ENCODE assay signal across 28 mouse cellular contexts in the genomic region with DNA sequence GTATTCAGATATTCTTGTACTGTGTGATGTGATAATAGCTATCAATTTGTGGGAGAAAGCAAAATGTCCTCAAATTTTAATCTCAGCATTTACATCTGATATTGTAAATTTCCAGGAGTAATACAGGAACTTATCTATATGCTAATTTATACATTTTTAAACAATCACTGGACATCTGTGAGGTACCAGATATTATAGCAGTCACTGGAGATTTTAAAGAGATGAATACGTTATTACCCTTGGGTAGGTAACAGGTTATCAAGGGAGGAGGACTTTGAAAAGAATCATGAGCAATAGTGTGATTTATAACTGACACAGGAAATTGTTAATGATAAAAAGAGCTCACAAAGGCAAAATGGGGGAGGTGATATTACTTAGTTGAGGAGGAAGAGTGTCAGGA.
"Had no signal": no experiment of that assay in that cellular context is flagged by ENCODE, and none has a peak within 500 bp of the region (broad histone marks: within the 10 kb centered on the region; RNA-seq: fewer than 3 reads in every experiment).

No protein-coding gene starts in this region.

- ATAC-seq: forebrain, embryonic 13.5 days; forebrain, embryonic 14.5 days; forebrain, embryonic 15.5 days; forebrain, embryonic 16.5 days; forebrain, postnatal 0 days had no signal

- H3K9ac ChIP-seq: embryonic facial prominence, embryonic 12.5 days; embryonic facial prominence, embryonic 13.5 days; embryonic facial prominence, embryonic 15.5 days; forebrain, embryonic 12.5 days; forebrain, embryonic 13.5 days; forebrain, embryonic 15.5 days; forebrain, postnatal 0 days had no signal

- H3K4me1 ChIP-seq: embryonic facial prominence, embryonic 10.5 days; embryonic facial prominence, embryonic 12.5 days; embryonic facial prominence, embryonic 13.5 days; embryonic facial prominence, embryonic 15.5 days; forebrain, embryonic 10.5 days; forebrain, embryonic 12.5 days; forebrain, embryonic 13.5 days; forebrain, embryonic 15.5 days had no signal

- H3K27me3 ChIP-seq: embryonic facial prominence, embryonic 12.5 days; embryonic facial prominence, embryonic 13.5 days; embryonic facial prominence, embryonic 15.5 days; forebrain, embryonic 12.5 days; forebrain, embryonic 13.5 days; forebrain, embryonic 15.5 days had no signal

- H3K36me3 ChIP-seq: embryonic facial prominence, embryonic 10.5 days; embryonic facial prominence, embryonic 12.5 days; embryonic facial prominence, embryonic 13.5 days; embryonic facial prominence, embryonic 15.5 days; forebrain, embryonic 10.5 days; forebrain, embryonic 12.5 days; forebrain, embryonic 15.5 days had no signal

- H3K9me3 ChIP-seq: embryonic facial prominence, embryonic 10.5 days; embryonic facial prominence, embryonic 12.5 days; embryonic facial prominence, embryonic 13.5 days; embryonic facial prominence, embryonic 15.5 days; forebrain, embryonic 10.5 days; forebrain, embryonic 12.5 days; forebrain, embryonic 13.5 days; forebrain, embryonic 15.5 days had no signal

- DNase-seq: cerebellum, adult 2 months; cerebellum, adult 8-10 months; cerebellum, adult 9-10 months; cerebellum, adult 9-11 months; cerebellum, postnatal 10 days; cerebellum, postnatal 14 days; cerebellum, postnatal 25 days; cerebellum, postnatal 36 days; embryo, embryonic 11 days; forebrain, postnatal 0 days; gastrocnemius, adult 2 months; gastrocnemius, postnatal 10 days; gastrocnemius, postnatal 14 days; gastrocnemius, postnatal 25 days; gastrocnemius, postnatal 36 days; heart, adult 11 months; heart, adult 18-20 months had no signal

- H3K4me3 ChIP-seq: embryonic facial prominence, embryonic 10.5 days; embryonic facial prominence, embryonic 12.5 days; embryonic facial prominence, embryonic 13.5 days; embryonic facial prominence, embryonic 15.5 days; erythroblast, embryonic 14.5 days; forebrain, embryonic 10.5 days; forebrain, embryonic 12.5 days; forebrain, embryonic 13.5 days; forebrain, embryonic 15.5 days; gastrocnemius, adult 2 months had no signal

- H3K27ac ChIP-seq: embryonic facial prominence, embryonic 10.5 days; embryonic facial prominence, embryonic 12.5 days; embryonic facial prominence, embryonic 13.5 days; embryonic facial prominence, embryonic 15.5 days; forebrain, embryonic 10.5 days; forebrain, embryonic 12.5 days; forebrain, embryonic 13.5 days; forebrain, embryonic 15.5 days; gastrocnemius, adult 2 months had no signal

- H3K4me2 ChIP-seq: embryonic facial prominence, embryonic 12.5 days; embryonic facial prominence, embryonic 13.5 days; embryonic facial prominence, embryonic 15.5 days; forebrain, embryonic 12.5 days; forebrain, embryonic 13.5 days; forebrain, embryonic 15.5 days had no signal
